9 mouse cellular contexts compared by ENCODE assay signal in the genomic region with DNA sequence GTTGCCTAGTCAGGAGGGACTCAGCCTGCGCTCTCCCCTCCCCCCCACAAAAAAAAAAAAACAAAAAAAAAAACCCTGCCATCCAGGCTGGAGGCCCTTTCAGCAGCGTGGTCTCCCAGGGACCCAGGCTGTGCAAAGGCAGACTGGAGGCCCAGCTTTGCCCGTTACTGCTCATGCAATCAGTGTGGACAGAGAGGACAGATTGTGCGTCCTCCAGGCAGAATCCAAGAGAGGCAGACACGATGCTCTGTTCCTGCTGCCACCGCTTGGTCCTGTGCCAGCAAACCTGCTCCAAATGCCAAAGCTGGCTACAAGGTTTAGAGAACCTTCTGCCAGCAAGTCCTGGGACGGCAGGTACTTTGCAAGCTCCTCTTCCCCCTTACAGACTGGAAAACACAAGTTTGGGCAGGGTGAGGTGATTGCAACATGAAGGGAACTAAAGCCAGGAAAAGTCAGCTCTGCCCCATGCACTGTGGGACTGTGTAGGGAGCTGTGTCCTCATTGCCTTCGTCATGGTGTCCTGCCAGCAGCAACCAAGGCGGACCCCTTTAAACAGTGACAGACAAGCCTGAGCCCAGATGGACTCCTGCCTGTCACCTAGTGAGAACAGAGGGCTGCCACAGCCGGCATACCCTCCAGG. TPM values are rescaled to one million over a fixed set of nuclear protein-coding genes. Genes with fewer than 3 reads are reported as not detected.
DNase-seq lines count a peak whose midpoint lies in the region; ATAC-seq and TF ChIP-seq lines count a peak whose summit lies in the region.
"Had no signal": no experiment of that assay in that cellular context is flagged by ENCODE, and none has a peak within 500 bp of the region (broad histone marks: within the 10 kb centered on the region; RNA-seq: fewer than 3 reads in every experiment).

No protein-coding gene starts in this region.

- H3K9me3 ChIP-seq in midbrain, embryonic 10.5 days (replicated peaks), result 0 out of 2 replicates have a peak, but pooled peaks cover 5% of the 10 kb centered on the region
- no peaks in the 10 kb centered on the region for H3K9me3 ChIP-seq in midbrain, embryonic 11.5 days (ENCODE audit: control insufficient read depth, low read length)
- no peaks in the 10 kb centered on the region for H3K9me3 ChIP-seq in hindbrain, embryonic 15.5 days
- H3K9me3 ChIP-seq in midbrain, postnatal 0 days (ENCODE audit: low read length), result no peaks in the 10 kb centered on the region

- no peaks in the 10 kb centered on the region for H3K27me3 ChIP-seq in midbrain, embryonic 10.5 days (ENCODE audit: low read depth, poor library complexity, severe bottlenecking)
- no peaks in the 10 kb centered on the region for H3K27me3 ChIP-seq in midbrain, embryonic 11.5 days (ENCODE audit: control insufficient read depth, insufficient read depth, low read length)
- H3K27me3 ChIP-seq in hindbrain, embryonic 15.5 days, result no peaks in the 10 kb centered on the region
- H3K27me3 ChIP-seq in midbrain, postnatal 0 days (ENCODE audit: insufficient read depth, low read length), result no peaks in the 10 kb centered on the region

- ATAC-seq in midbrain, embryonic 11.5 days (ENCODE audit: low FRiP score), result no peak
- peak; percentile 71 for ATAC-seq in hindbrain, embryonic 15.5 days (ENCODE audit: low FRiP score, low read depth)
- no peak; the same call in 1 of the 2 replicates for ATAC-seq in midbrain, postnatal 0 days (ENCODE audit: low FRiP score)

- WGBS in midbrain, embryonic 10.5 days, result 76% methylated on average over 10 of the region's 10 CpGs
- 72% methylated on average over 10 of the region's 10 CpGs for WGBS in midbrain, embryonic 11.5 days
- WGBS in hindbrain, embryonic 15.5 days, result 37% methylated on average over 10 of the region's 10 CpGs
- WGBS in midbrain, postnatal 0 days, result 44% methylated on average over 10 of the region's 10 CpGs

- DNase-seq in adrenal gland, adult 2 months, result peak; percentile 50
- DNase-seq in adrenal gland, adult 18-20 months (ENCODE audit: low spot score in 2 of 2), result no peak
- no peak for DNase-seq in midbrain, embryonic 10.5 days (ENCODE audit: low spot score)
- DNase-seq in midbrain, embryonic 11.5 days (ENCODE audit: low spot score, missing footprints), result no peak
- peak; percentile 82 for DNase-seq in midbrain, postnatal 0 days (ENCODE audit: low spot score)
- no peak for DNase-seq in T-cell, adult 2 months (ENCODE audit: low spot score)
- no peak for DNase-seq in spleen, postnatal 36 days (ENCODE audit: low spot score in 2 of 2)

- peaks cover 13% of the 10 kb centered on the region; the same call in 1 of the 2 replicates for H3K4me1 ChIP-seq in midbrain, embryonic 10.5 days
- peaks cover 1% of the 10 kb centered on the region; the same call in 1 of the 2 replicates for H3K4me1 ChIP-seq in midbrain, embryonic 11.5 days (ENCODE audit: control insufficient read depth, insufficient read depth, low read length)
- peaks cover 7% of the 10 kb centered on the region; the same call in 1 of the 2 replicates for H3K4me1 ChIP-seq in hindbrain, embryonic 15.5 days (replicated peaks)
- H3K4me1 ChIP-seq in midbrain, postnatal 0 days (ENCODE audit: insufficient read depth, low read length), result no peaks in the 10 kb centered on the region

- H3K36me3 ChIP-seq in midbrain, embryonic 10.5 days, result no peaks in the 10 kb centered on the region
- H3K36me3 ChIP-seq in midbrain, embryonic 11.5 days (ENCODE audit: control insufficient read depth, insufficient read depth, low read length), result no peaks in the 10 kb centered on the region
- no peaks in the 10 kb centered on the region for H3K36me3 ChIP-seq in hindbrain, embryonic 15.5 days
- no peaks in the 10 kb centered on the region for H3K36me3 ChIP-seq in midbrain, postnatal 0 days (ENCODE audit: insufficient read depth, low read length)

- no peak overlapping the region for H3K4me2 ChIP-seq in midbrain, embryonic 11.5 days
- no peak overlapping the region for H3K4me2 ChIP-seq in hindbrain, embryonic 15.5 days
- no peak overlapping the region for H3K4me2 ChIP-seq in midbrain, postnatal 0 days (ENCODE audit: low read depth, low read length, poor library complexity, severe bottlenecking)

- H3K4me3 ChIP-seq in midbrain, embryonic 10.5 days, result no peak overlapping the region
- H3K4me3 ChIP-seq in midbrain, embryonic 11.5 days (ENCODE audit: low read depth, low read length), result no peak overlapping the region
- no peak overlapping the region for H3K4me3 ChIP-seq in hindbrain, embryonic 15.5 days
- H3K4me3 ChIP-seq in midbrain, postnatal 0 days (ENCODE audit: low read depth, low read length), result no peak overlapping the region
- H3K4me3 ChIP-seq: megakaryocyte, embryonic 14.5 days had no signal

- no peak for TF ChIP-seq CTCF in midbrain, postnatal 0 days (IDR thresholded peaks at IDR 0.05)

- H3K9ac ChIP-seq in midbrain, embryonic 11.5 days (ENCODE audit: low read length), result no peak overlapping the region
- H3K9ac ChIP-seq in hindbrain, embryonic 15.5 days, result no peak overlapping the region
- no peak overlapping the region for H3K9ac ChIP-seq in midbrain, postnatal 0 days (replicated peaks; ENCODE audit: low read length, poor library complexity, severe bottlenecking)

- 0 out of 2 replicates have a peak overlapping the region, but pooled peaks have one; percentile 10 for H3K27ac ChIP-seq in midbrain, embryonic 10.5 days (replicated peaks)
- H3K27ac ChIP-seq in midbrain, embryonic 11.5 days (ENCODE audit: low read depth, low read length), result no peak overlapping the region
- 0 out of 2 replicates have a peak overlapping the region, but pooled peaks have one; percentile 46 for H3K27ac ChIP-seq in hindbrain, embryonic 15.5 days (replicated peaks)
- H3K27ac ChIP-seq in midbrain, postnatal 0 days (ENCODE audit: low read depth, low read length), result no peak overlapping the region

RNA-seq across cellular contexts. Expression of a gene that starts 15.4 kb away (rescaled TPM):
- total RNA-seq in adrenal gland, adult 2 months (2021), result 10 to 100 TPM in 1 of 2 experiments, 1 to 10 TPM in 1; 8.0 to 17.8 TPM
- 13.4 and 16.7 TPM in 2 replicates for polyA plus RNA-seq in adrenal gland, adult 2 months (2012; rRNA removed)
- 10 to 100 TPM in 1 of 2 experiments, 1 to 10 TPM in 1; 6.7 to 19.3 TPM for total RNA-seq in adrenal gland, adult 18-20 months (2021)
- 10.3 and 10.8 TPM in 2 replicates for polyA plus RNA-seq in midbrain, embryonic 10.5 days (2016; fragmentation: Nextera tagmentation; extraction: Ambion mirVana)
- polyA plus RNA-seq in midbrain, embryonic 11.5 days (2014; fragmentation: Nextera tagmentation; extraction: Ambion mirVana), result 7.2 and 8.8 TPM in 2 replicates
- polyA plus RNA-seq in hindbrain, embryonic 15.5 days (2015; fragmentation: Nextera tagmentation; extraction: Ambion mirVana), result 10.1 and 12.0 TPM in 2 replicates
- 9.1 and 18.1 TPM in 2 replicates for total RNA-seq in midbrain, postnatal 0 days (2014; rRNA removed)
- polyA plus RNA-seq in midbrain, postnatal 0 days (2015; fragmentation: Nextera tagmentation; extraction: Ambion mirVana), result 8.8 and 8.9 TPM in 2 replicates

Comparison
In these comparisons a context has a peak if more than half of its experiments do, and no peak if none do; other contexts are left out.
1. DNase-seq: peak in adrenal gland, adult 2 months (single experiment) and midbrain, postnatal 0 days (single experiment); none in adrenal gland, adult 18-20 months (0 of 2), midbrain, embryonic 10.5 days (single experiment), midbrain, embryonic 11.5 days (single experiment), T-cell, adult 2 months (single experiment) and spleen, postnatal 36 days (0 of 2).
2. H3K27ac ChIP-seq: peak in midbrain, embryonic 10.5 days (single experiment) and hindbrain, embryonic 15.5 days (single experiment); none in midbrain, embryonic 11.5 days (single experiment) and midbrain, postnatal 0 days (single experiment).